Mouse (Mus musculus) heart, postnatal 14 days (tissue): ENCODE results near the gene Bcl3. TPM values are rescaled to one million over a fixed set of nuclear protein-coding genes. Genes with fewer than 3 reads are reported as not detected.

Experiments used
- DNase-seq, 2 experiments: peaks; one replicate each; pipeline ENCODE4 v3.0.0; 2021 to 2022
- intact Hi-C: fragments of 180-260 bp; cut with DNase I; formaldehyde crosslinking; loops from one replicate; pipeline ENCODE4 v1.15.1; 2025
- total RNA-seq, 2 experiments: library from RNA; stranded (reverse); gene quantifications; 2 replicates each; pipeline ENCODE4 v1.2.3; 2021

The Bcl3 gene
- total RNA-seq, 2 experiments from 2014 or later, result 3.9 to 4.5 TPM

- DNase-seq, result no peak
- intact Hi-C loops, result no loop called here
Measured at GRCm38 (mm10) chr7:19840936-19841335, 18.4 kb upstream of the Bcl3 start.

GRCm38 (mm10) chr7:19840371-19840770 lies 17.8 kb upstream of the Bcl3 start:
- intact Hi-C loops, result no loop called here
- no peak for DNase-seq

DNA sequence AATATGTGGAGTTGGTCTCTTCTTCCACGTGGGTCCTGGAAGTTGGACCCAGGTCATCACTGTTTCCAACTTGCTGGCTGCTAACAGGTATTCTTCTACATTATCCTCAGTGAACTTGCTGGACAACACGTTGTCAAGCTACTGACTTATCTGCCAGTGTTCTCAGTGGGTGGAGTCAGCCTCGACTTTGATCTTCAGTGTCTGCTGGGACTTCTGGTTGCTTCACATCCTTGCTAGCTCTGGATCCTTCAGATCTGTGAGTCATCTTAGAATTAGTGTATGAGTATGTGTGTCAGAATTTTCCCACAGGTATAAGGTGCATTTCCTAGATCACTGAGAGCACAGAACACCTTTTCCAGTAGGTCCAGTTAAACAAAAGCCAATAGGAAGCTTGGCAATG lies 14.3 kb upstream of the Bcl3 start:
- no peak for DNase-seq
- intact Hi-C loops, result no loop called here

GRCm38 (mm10) chr7:19834055-19834454 lies 11.5 kb upstream of the Bcl3 start:
- DNase-seq, result no peak
- intact Hi-C loops, result no loop called here

GRCm38 (mm10) chr7:19831837-19832236 lies 9.3 kb upstream of the Bcl3 start:
- intact Hi-C loops, result no loop called here
- DNase-seq, result no peak

GRCm38 (mm10) chr7:19830682-19831156 lies 8.1 kb upstream of the Bcl3 start:
- peak; percentile 92 to 94 for DNase-seq
- intact Hi-C loops, result no loop called here

DNA sequence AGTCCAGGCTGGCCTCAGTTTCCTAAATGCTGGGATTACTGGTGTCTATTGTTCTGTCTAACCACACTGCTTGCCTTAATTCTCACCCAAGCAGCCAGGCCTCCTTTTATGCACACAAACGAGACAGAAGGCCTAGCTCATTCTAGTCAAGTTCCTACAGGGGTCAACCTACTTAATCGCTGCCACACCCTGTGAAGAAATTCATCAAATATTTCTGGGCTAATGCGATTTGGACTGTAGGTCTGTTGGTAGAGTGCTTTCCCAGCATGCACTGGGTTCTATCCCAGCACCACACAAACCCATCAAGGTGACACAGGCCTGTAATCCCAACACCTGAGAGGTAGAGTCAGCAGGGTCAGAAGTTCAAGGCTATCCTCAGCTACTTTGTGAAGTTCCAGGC lies 7.1 kb upstream of the Bcl3 start:
- intact Hi-C loops, result no loop called here
- no peak for DNase-seq

DNA sequence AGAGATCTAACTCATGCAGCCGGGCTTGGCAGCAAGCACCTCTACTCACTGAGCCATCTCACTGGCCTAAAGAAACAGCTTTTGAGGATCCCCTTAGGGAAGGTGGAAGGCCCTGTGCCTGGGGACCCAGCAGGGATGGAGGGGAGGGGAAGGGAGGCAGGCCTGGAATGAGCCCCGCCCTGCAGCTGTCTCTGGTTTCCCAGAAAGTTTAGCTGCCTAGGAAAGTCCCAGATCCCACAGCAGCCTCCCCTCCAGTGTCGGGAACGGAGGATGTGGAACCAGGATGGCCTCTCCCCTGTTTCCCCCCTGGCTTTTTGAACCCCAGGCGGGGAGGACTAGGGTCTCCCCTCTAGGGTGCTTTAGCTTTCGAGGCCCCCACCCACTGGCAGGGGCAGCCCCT lies 4.2 kb upstream of the Bcl3 start:
- intact Hi-C loops, result no loop called here
- DNase-seq, result peak in 1 of 2 experiments; percentile 46

- intact Hi-C loops, result no loop called here
- DNase-seq, result peak; percentile 91 to 93
Measured at GRCm38 (mm10) chr7:19824182-19824973, 1.8 kb upstream of the Bcl3 start.

GRCm38 (mm10) chr7:19823256-19824181 lies 949 bp upstream of the Bcl3 start:
- intact Hi-C loops, result no loop called here
- no peak for DNase-seq

- peak in 1 of 2 experiments; percentile 23 for DNase-seq
- intact Hi-C loops, result no loop called here
Measured at GRCm38 (mm10) chr7:19822193-19822592, 377 bp downstream of the Bcl3 start.

GRCm38 (mm10) chr7:19821633-19822032 lies 937 bp downstream of the Bcl3 start:
- no peak for DNase-seq
- intact Hi-C loops, result no loop called here

GRCm38 (mm10) chr7:19820347-19821048 lies 2.1 kb downstream of the Bcl3 start:
- no peak for DNase-seq
- intact Hi-C loops, result no loop called here

DNA sequence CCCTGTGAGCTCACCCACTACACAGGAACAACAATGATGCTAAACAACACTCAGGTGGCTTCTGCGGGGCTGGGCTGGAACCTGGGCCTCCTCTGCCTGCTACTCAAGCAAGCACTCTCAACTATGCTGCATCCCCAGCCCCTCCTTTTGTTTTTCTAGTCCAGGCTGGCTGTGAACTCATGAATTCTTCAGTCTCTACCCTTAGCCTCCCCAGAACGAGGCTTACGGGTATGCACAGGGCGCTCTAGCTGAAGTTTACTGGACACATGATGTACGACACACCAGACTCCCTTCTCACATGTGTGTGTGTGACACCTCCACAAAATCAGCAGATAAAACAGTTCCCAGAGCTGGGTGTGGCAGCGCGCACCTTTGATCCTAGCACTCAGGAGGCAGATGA lies 3.7 kb downstream of the Bcl3 start:
- intact Hi-C loops, result no loop called here
- no peak for DNase-seq

DNA sequence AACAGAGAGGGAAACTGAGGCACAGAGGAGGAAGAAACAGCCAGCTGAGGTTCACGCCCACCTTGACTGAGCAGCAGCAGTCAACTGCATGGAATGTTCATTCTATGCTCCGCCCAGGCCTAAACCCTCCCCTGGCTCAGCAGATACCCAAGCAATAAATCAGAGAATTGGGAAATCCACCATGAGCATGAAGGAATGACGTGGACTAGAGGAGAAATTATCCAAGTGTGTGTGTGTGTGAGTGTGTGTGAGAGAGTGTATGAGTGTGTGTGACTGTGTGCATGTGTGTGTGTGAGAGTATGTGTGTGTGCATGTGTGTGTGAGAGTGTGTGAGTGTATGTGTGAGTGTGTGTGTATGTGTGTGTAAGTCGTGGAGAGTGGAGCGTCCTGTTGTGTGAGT lies 4.1 kb downstream of the Bcl3 start:
- intact Hi-C loops, result no loop called here
- no peak for DNase-seq

GRCm38 (mm10) chr7:19817382-19818105 lies 5.0 kb downstream of the Bcl3 start:
- intact Hi-C loops, result no loop called here
- DNase-seq, result peak; percentile 62 to 66

- DNase-seq, result peak; percentile 87 to 91
- intact Hi-C loops, result no loop called here
Measured at GRCm38 (mm10) chr7:19816224-19816771, 6.3 kb downstream of the Bcl3 start.

DNA sequence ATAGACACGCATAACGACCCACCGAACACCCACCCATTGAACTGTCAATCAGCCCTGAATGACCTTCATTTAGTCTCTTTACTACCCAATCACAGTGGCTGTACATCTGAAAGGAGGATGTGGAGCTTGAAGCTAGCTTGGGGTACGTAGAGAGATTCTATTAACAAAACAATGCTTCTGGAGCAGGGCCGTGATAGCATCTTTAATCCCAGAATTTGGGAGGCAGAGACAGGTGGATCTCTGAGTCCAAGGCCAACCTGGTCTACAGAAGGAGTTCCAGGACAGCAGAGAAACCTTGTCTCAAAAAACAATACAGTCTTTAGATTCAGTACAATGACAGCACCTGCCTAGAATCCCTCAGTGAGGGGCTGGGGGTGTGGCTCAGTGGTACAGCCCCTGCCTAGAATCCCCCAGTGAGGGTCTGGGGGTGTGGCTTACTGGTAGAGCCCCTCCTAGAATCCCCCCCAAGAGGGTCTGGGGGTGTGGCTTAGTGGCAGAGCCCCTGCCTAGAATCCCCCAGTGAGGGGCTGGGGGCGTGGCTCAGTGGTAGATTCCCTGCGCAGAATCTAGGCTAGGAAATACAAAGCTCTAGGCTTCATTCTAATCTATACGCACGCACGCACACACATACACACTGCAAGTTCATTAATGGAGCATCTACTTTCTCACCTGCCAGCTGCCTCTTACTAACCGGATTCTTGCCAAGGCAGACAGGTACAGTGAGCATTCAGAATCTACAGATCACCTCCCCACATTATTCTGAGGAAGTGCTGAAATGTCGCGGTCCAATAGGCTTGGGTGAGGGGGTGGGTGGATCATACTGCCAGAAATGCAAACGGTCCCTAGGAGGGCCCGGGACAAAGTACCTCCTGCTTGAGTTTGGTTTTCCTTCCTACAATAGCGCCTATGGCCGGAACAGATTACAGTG lies 7.0 kb downstream of the Bcl3 start:
- intact Hi-C loops, result no loop called here
- DNase-seq, result no peak
